Mouse (Mus musculus) limb, embryonic 14.5 days (tissue): Measurements from ENCODE around the gene Tulp2. TPM values are rescaled to one million over a fixed set of nuclear protein-coding genes. Genes with fewer than 3 reads are reported as not detected.

Experiments used
- ATAC-seq: fragments of 200-750 bp; cut with Nextera tagmentation; 2 replicates; pipeline ENCODE4 v1.8.0; 2017; ENCODE audit warnings: low read depth, moderate number of reproducible peaks, moderate TSS enrichment; ENCODE audit not compliant: low FRiP score
- DNase-seq: peaks from one replicate; pipeline ENCODE4 v3.0.0-alpha.2; 2015; ENCODE audit warnings: low spot score
- H3K27ac ChIP-seq: fragments of 300-500 bp; sonication (generic); replicated peaks from 2 replicates; pipeline ENCODE4 v1.5.1; 2014; ENCODE audit warnings: low read depth, mild to moderate bottlenecking, low read length, moderate library complexity, mixed read lengths
- H3K27me3 ChIP-seq: fragments of 300-500 bp; sonication (generic); 2 replicates; pipeline ENCODE4 v1.6.1; 2014; ENCODE audit warnings: low read length, mixed read lengths; ENCODE audit not compliant: control insufficient read depth, insufficient read depth
- H3K36me3 ChIP-seq: fragments of 300-500 bp; sonication (generic); 2 replicates; pipeline ENCODE4 v1.6.1; 2014; ENCODE audit warnings: mild to moderate bottlenecking, low read length, moderate library complexity, mixed read lengths; ENCODE audit not compliant: control insufficient read depth, insufficient read depth
- H3K4me1 ChIP-seq: fragments of 300-500 bp; sonication (generic); 2 replicates; pipeline ENCODE4 v1.6.1; 2014; ENCODE audit warnings: antibody characterized with exemption, low read length, mixed read lengths; ENCODE audit not compliant: control insufficient read depth, insufficient read depth
- H3K4me2 ChIP-seq: fragments of 300-500 bp; sonication (generic); replicated peaks from 2 replicates; pipeline ENCODE4 v1.6.1; 2014; ENCODE audit warnings: low read depth, mild to moderate bottlenecking, low read length, moderate library complexity; ENCODE audit not compliant: severe bottlenecking
- H3K4me3 ChIP-seq: fragments of 300-500 bp; sonication (generic); replicated peaks from 2 replicates; pipeline ENCODE4 v1.5.1; 2014; ENCODE audit warnings: low read length
- H3K9ac ChIP-seq: fragments of 300-500 bp; sonication (generic); 2 replicates; pipeline ENCODE4 v1.6.1; 2014; ENCODE audit warnings: mild to moderate bottlenecking, low read depth, low read length, moderate library complexity; ENCODE audit not compliant: severe bottlenecking
- H3K9me3 ChIP-seq: fragments of 300-500 bp; sonication (generic); 2 replicates; pipeline ENCODE4 v1.6.1; 2016; ENCODE audit warnings: low read length; ENCODE audit not compliant: control insufficient read depth
- POLR2A ChIP-seq: fragments of 200-500 bp; IDR thresholded peaks from 2 replicates; pipeline ENCODE4 v1.8.0; 2012; ENCODE audit warnings: inconsistent platforms, mild to moderate bottlenecking, moderate library complexity, borderline replicate concordance; ENCODE audit not compliant: insufficient read depth, insufficient read length; ENCODE audit errors: extremely low read depth
- WGBS: fragments of 180-500 bp; shearing (Covaris S2); extraction: QIAGEN DNeasy Blood & Tissue Kit; methylation state at CpG from one replicate; pipeline ENCODE4 v1.1.7; 2014; 5-methylcytosine and 5-hydroxymethylcytosine counted together
- polyA plus RNA-seq, 2 experiments: library from polyadenylated mRNA; depleted of rRNA in 1 of 2; stranded (reverse) in 1 of 2; unstranded in 1 of 2; fragments of >200 nt; fragmentation: Nextera tagmentation in 1 of 2; extraction: Ambion mirVana in 1 of 2; gene quantifications; 2 replicates each; pipeline versions ENCODE4 v1.2.1 to v1.2.3; 2012 to 2014

Gene Tulp2
- polyA plus RNA-seq, 2 experiments: 1.2 to 1.3 TPM

GRCm38 (mm10) chr7:45486158-45486557 lies 4.5 kb downstream of the Tulp2 start:
- H3K27me3 ChIP-seq: no peaks in the 10 kb centered on the region
- H3K4me3 ChIP-seq: no peak overlapping the region
- 72% methylated on average over 7 of the region's 7 CpGs for WGBS
- no peak overlapping the region for H3K27ac ChIP-seq
- no peaks in the 10 kb centered on the region for H3K9me3 ChIP-seq
- no peak overlapping the region for H3K9ac ChIP-seq
- H3K36me3 ChIP-seq: no peaks in the 10 kb centered on the region
- ATAC-seq (no peak), DNase-seq (no peak)
- TF ChIP-seq POLR2A: no peak
- H3K4me1 ChIP-seq: peaks cover 12% of the 10 kb centered on the region
- no peak overlapping the region for H3K4me2 ChIP-seq

GRCm38 (mm10) chr7:45486761-45487415 lies 5.2 kb downstream of the Tulp2 start, which contains the start of gene Gm45808:
Gm45808 (minus strand) TSS chr7:45486811.
- Histone ChIP-seq H3K27ac (peak within 1 kb of the TSS; percentile 61), H3K9me3 (no peaks in the 10 kb centered on the region), H3K36me3 (0 out of 2 replicates have a peak, but pooled peaks cover 2% of the 10 kb centered on the region), H3K27me3 (no peaks in the 10 kb centered on the region), H3K4me3 (no peak within 1 kb of the TSS), H3K4me2 (no peak within 1 kb of the TSS), H3K9ac (no peak within 1 kb of the TSS), H3K4me1 (peaks cover 14% of the 10 kb centered on the region)
- DNase-seq: no peak
- WGBS: 80% methylated on average over 12 of the region's 12 CpGs
- no peak for TF ChIP-seq POLR2A
- ATAC-seq: no peak

GRCm38 (mm10) chr7:45487861-45488292 lies 6.2 kb downstream of the Tulp2 start:
- no peak for TF ChIP-seq POLR2A
- DNase-seq (no peak), ATAC-seq (peak; percentile 49)
- Histone ChIP-seq H3K27me3 (no peaks in the 10 kb centered on the region), H3K4me1 (peaks cover 14% of the 10 kb centered on the region), H3K4me2 (peak overlapping the region; percentile 64), H3K9me3 (no peaks in the 10 kb centered on the region), H3K9ac (peak overlapping the region; percentile 54), H3K36me3 (peaks cover 12% of the 10 kb centered on the region), H3K4me3 (peak overlapping the region; percentile 37), H3K27ac (peak overlapping the region; percentile 61)
- WGBS: 33% methylated on average over 11 of the region's 11 CpGs

GRCm38 (mm10) chr7:45488293-45489204 lies 6.9 kb downstream of the Tulp2 start, which contains the start of gene Dhdh:
Dhdh (minus strand) TSS chr7:45488805.
- no peaks in the 10 kb centered on the region for H3K27me3 ChIP-seq
- peak within 1 kb of the TSS; percentile 61 for H3K27ac ChIP-seq
- peak; percentile 8 for DNase-seq
- peak within 1 kb of the TSS; percentile 64 for H3K4me2 ChIP-seq
- peaks cover 14% of the 10 kb centered on the region for H3K4me1 ChIP-seq
- H3K9ac ChIP-seq: peak within 1 kb of the TSS; percentile 54
- peak; percentile 24 for ATAC-seq
- 11% methylated on average over 35 of the region's 38 CpGs for WGBS
- peak within 1 kb of the TSS; percentile 37 for H3K4me3 ChIP-seq
- H3K36me3 ChIP-seq: peaks cover 19% of the 10 kb centered on the region
- no peak for TF ChIP-seq POLR2A
- no peaks in the 10 kb centered on the region for H3K9me3 ChIP-seq

- no peak overlapping the region for H3K9ac ChIP-seq
Observed at GRCm38 (mm10) chr7:45489578-45489977, 7.9 kb downstream of the Tulp2 start.

More at GRCm38 (mm10) chr7:45489578-45489977, 7.9 kb downstream of the Tulp2 start:
- no peak for TF ChIP-seq POLR2A
- WGBS: 77% methylated on average over 7 of the region's 7 CpGs
- H3K27ac ChIP-seq: no peak overlapping the region
- H3K4me2 ChIP-seq: no peak overlapping the region
- peaks cover 14% of the 10 kb centered on the region for H3K4me1 ChIP-seq
- no peaks in the 10 kb centered on the region for H3K27me3 ChIP-seq
- no peak overlapping the region for H3K4me3 ChIP-seq
- H3K36me3 ChIP-seq: peaks cover 29% of the 10 kb centered on the region
- no peak for DNase-seq
- ATAC-seq: no peak
- no peaks in the 10 kb centered on the region for H3K9me3 ChIP-seq
